Mouse (Mus musculus): Measurements from ENCODE around the gene Srp14.

Gene Srp14

GRCm38 (mm10) chr2:118479550-118479909 is at the start of gene Srp14:
TSS of gene Srp14 (minus strand) at chr2:118479711.
- peak; percentile 94 for DNase-seq

- DNase-seq: no peak
Observed at GRCm38 (mm10) chr2:118526545-118526944, 47.0 kb upstream of the Srp14 start.

GRCm38 (mm10) chr2:118524811-118525210 is 45.3 kb upstream of the Srp14 start:
- DNase-seq: no peak

GRCm38 (mm10) chr2:118523163-118523730 is 43.7 kb upstream of the Srp14 start:
- DNase-seq: no peak

GRCm38 (mm10) chr2:118522265-118522664 is 42.8 kb upstream of the Srp14 start:
- no peak for DNase-seq

- no peak for DNase-seq
Observed at GRCm38 (mm10) chr2:118520042-118520933, 40.8 kb upstream of the Srp14 start.

GRCm38 (mm10) chr2:118512418-118513377 is 33.2 kb upstream of the Srp14 start:
- no peak for DNase-seq

GRCm38 (mm10) chr2:118511779-118512417 is 32.4 kb upstream of the Srp14 start:
- DNase-seq: no peak

- peak; percentile 73 for DNase-seq
Observed at GRCm38 (mm10) chr2:118510447-118511310, 31.2 kb upstream of the Srp14 start.

GRCm38 (mm10) chr2:118509688-118510446 is 30.4 kb upstream of the Srp14 start:
- no peak for DNase-seq

- DNase-seq: no peak
Observed at GRCm38 (mm10) chr2:118507126-118507525, 27.6 kb upstream of the Srp14 start.

GRCm38 (mm10) chr2:118500191-118500590 is 20.7 kb upstream of the Srp14 start:
- DNase-seq: no peak

- no peak for DNase-seq
Observed at GRCm38 (mm10) chr2:118499135-118499961, 19.8 kb upstream of the Srp14 start.

GRCm38 (mm10) chr2:118498476-118498875 is 19.0 kb upstream of the Srp14 start:
- no peak for DNase-seq

- no peak for DNase-seq
Observed at GRCm38 (mm10) chr2:118497890-118498289, 18.4 kb upstream of the Srp14 start.

GRCm38 (mm10) chr2:118495024-118495423 is 15.5 kb upstream of the Srp14 start:
- no peak for DNase-seq

GRCm38 (mm10) chr2:118491741-118492395 is 12.4 kb upstream of the Srp14 start:
- no peak for DNase-seq

- DNase-seq: no peak
Observed at GRCm38 (mm10) chr2:118491281-118491731, 11.8 kb upstream of the Srp14 start.
